ENCODE assay signal across 8 mouse cellular contexts in the genomic region with DNA sequence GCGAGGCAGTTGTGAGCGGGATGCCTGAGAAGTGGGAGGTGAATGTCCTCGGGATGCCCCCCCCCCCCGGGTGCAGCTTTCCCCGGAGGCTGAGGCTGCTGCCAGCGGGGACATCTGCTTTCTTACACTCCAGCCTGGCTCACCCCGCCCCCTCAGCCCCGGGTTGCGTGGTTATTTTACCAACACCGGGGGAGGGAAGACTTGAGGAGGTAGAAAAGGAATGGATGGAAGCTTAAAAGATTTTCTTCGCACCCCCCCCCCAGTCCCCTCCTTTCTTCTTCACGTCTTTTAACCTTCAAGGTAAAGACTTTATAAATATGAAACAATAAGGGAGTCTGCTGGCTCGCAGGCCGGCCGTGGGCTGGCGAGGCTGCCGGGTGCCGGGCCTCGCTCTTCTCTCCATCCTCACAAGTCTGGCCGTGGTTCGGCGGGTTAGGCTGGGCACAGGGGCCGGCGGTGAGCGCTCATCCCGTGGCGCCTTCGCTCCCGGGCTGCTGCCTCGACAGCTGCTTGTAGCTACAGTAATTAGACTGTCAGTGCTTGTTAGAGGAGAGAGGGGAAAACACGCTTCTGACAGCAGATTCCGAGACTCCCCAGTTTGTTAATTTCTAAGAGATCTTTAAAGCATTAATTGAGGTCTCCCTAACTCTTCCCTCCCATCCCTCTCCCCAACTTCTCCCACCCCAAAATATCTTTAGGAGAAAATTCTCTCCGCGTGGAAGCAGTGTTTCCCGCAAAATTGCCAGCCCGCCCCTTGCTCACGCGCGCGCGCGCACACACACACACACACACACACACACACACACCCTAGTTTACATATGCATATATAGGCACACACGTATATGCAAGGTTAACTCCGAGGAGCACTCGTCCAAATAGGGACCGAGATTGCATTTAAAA. TPM values are rescaled to one million over a fixed set of nuclear protein-coding genes. Genes with fewer than 3 reads are reported as not detected.
DNase-seq lines count a peak whose midpoint lies in the region; ATAC-seq and TF ChIP-seq lines count a peak whose summit lies in the region.

No protein-coding gene starts in this region.

- H3K36me3 ChIP-seq in liver, adult 2 months (ENCODE audit: control insufficient read depth, insufficient read depth, low read length): peaks cover 10% of the 10 kb centered on the region
- no peaks in the 10 kb centered on the region for H3K36me3 ChIP-seq in neural tube, embryonic 13.5 days

- H3K9ac ChIP-seq in liver, adult 2 months (ENCODE audit: low read depth, low read length): no peak overlapping the region; the same call in 1 of the 2 replicates
- H3K9ac ChIP-seq in neural tube, embryonic 13.5 days: peak overlapping the region; percentile 88

- ATAC-seq in granulocyte monocyte progenitor cell, adult 5-6 weeks (replicated peaks; ENCODE audit: poor library complexity, severe bottlenecking): peak; percentile 36
- peak; percentile 82 for ATAC-seq in neural tube, embryonic 13.5 days (ENCODE audit: low read depth)

- WGBS in liver, adult 2 months: 5% methylated on average over 46 of the region's 46 CpGs
- WGBS in neural tube, embryonic 13.5 days: under 1% methylated on average over 46 of the region's 46 CpGs

- peak overlapping the region; percentile 89 for H3K4me2 ChIP-seq in neural tube, embryonic 13.5 days

- TF ChIP-seq CTCF in liver, adult 2 months (IDR thresholded peaks at IDR 0.05; ENCODE audit: low read depth, low read length): no peak

- no peaks in the 10 kb centered on the region for H3K79me2 ChIP-seq in liver, adult 2 months (ENCODE audit: control insufficient read depth, insufficient read depth, low read length)

- TF ChIP-seq POLR2A in liver, adult 2 months (IDR thresholded peaks at IDR 0.05; ENCODE audit: extremely low read depth, insufficient read depth, low read length): no peak

- H3K27ac ChIP-seq in liver, adult 2 months (replicated peaks; ENCODE audit: insufficient read depth, low read depth, low read length): no peak overlapping the region
- H3K27ac ChIP-seq in neural tube, embryonic 13.5 days (replicated peaks): peak overlapping the region; percentile 94

- H3K4me1 ChIP-seq in liver, adult 2 months (ENCODE audit: control insufficient read depth, insufficient read depth, low read length): no peaks in the 10 kb centered on the region
- peaks cover 5% of the 10 kb centered on the region for H3K4me1 ChIP-seq in neural tube, embryonic 13.5 days (replicated peaks)

- H3K9me3 ChIP-seq in neural tube, embryonic 13.5 days: no peaks in the 10 kb centered on the region

- peak; percentile 40 for DNase-seq in CD4-positive helper T cell, adult 2 months (ENCODE audit: low read depth, low spot score)
- peak; percentile 51 for DNase-seq in Muller cell, postnatal 12 days (ENCODE audit: inconsistent ontology term)
- DNase-seq in embryo, embryonic 10 days (ENCODE audit: low spot score): peak; percentile 69
- DNase-seq in kidney, postnatal 10 days: peak; percentile 47
- no peak for DNase-seq in liver, adult 2 months (ENCODE audit: extremely low read depth, low read depth, low spot score)
- DNase-seq in urinary bladder, postnatal 4 days (ENCODE audit: low spot score in 2 of 2): no peak

- no peaks in the 10 kb centered on the region for H3K27me3 ChIP-seq in liver, adult 2 months (ENCODE audit: control insufficient read depth, insufficient read depth, low read length)
- H3K27me3 ChIP-seq in neural tube, embryonic 13.5 days: no peaks in the 10 kb centered on the region

- peak overlapping the region; percentile 27; the same call in 1 of the 2 replicates for H3K4me3 ChIP-seq in liver, adult 2 months (ENCODE audit: insufficient read depth, low read depth, low read length)
- H3K4me3 ChIP-seq in neural tube, embryonic 13.5 days: peak overlapping the region; percentile 63

RNA-seq across cellular contexts. Expression of a gene that starts 55.9 kb away (rescaled TPM):
- 149 and 152 TPM in 2 replicates for total RNA-seq in granulocyte monocyte progenitor cell, adult 5-6 weeks (2014; fragmentation: Nextera tagmentation)
- total RNA-seq in granulocyte monocyte progenitor cell, adult 5-6 weeks (2017): 214 TPM in 2 replicates
- total RNA-seq in liver, adult 2 months (2014; rRNA removed): 55.5 and 65.1 TPM in 2 replicates
- 11.4 and 15.8 TPM in 2 replicates for polyA plus RNA-seq in liver, adult 2 months (2012; rRNA removed)
- polyA plus RNA-seq in neural tube, embryonic 13.5 days (2015; fragmentation: Nextera tagmentation; extraction: Ambion mirVana): 212 and 225 TPM in 2 replicates

Comparison
In these comparisons a context has a peak if more than half of its experiments do, and no peak if none do; other contexts are left out.
1. DNase-seq: peak in CD4-positive helper T cell, adult 2 months (single experiment), Muller cell, postnatal 12 days (single experiment), embryo, embryonic 10 days (single experiment) and kidney, postnatal 10 days (single experiment); none in liver, adult 2 months (single experiment) and urinary bladder, postnatal 4 days (0 of 2).